Mouse (Mus musculus) hindlimb bud, embryonic 11.5 days (tissue): ENCODE data around the gene Lpin1.
A peak's percentile ranks its signal among the peaks of the same experiment; 100 is the strongest.

Source experiments
- DNase-seq: peaks from one replicate; pipeline ENCODE4 v3.0.0-alpha.2; 2012; ENCODE audit warnings: low read depth, low spot score; ENCODE audit errors: extremely low spot score

Gene Lpin1

GRCm38 (mm10) chr12:16610936-16611335 lies at the start of gene Lpin1:
TSS of gene Lpin1 (minus strand) at chr12:16610966.
- no peak for DNase-seq

- DNase-seq, result no peak
Observed at GRCm38 (mm10) chr12:16656906-16657875, 46.4 kb upstream of the Lpin1 start.

- no peak for DNase-seq
Observed at GRCm38 (mm10) chr12:16655604-16656003, 44.8 kb upstream of the Lpin1 start.

- DNase-seq, result peak; percentile 26
Observed at GRCm38 (mm10) chr12:16653332-16654093, 42.7 kb upstream of the Lpin1 start, which contains the start of gene Ntsr2. TSS of gene Ntsr2 (plus strand) at chr12:16653382.

GRCm38 (mm10) chr12:16649819-16650218 lies 39.1 kb upstream of the Lpin1 start:
- no peak for DNase-seq

- no peak for DNase-seq
Observed at GRCm38 (mm10) chr12:16648273-16648672, 37.5 kb upstream of the Lpin1 start.

- no peak for DNase-seq
Observed at GRCm38 (mm10) chr12:16646780-16647409, 36.1 kb upstream of the Lpin1 start.

GRCm38 (mm10) chr12:16644698-16645097 lies 33.9 kb upstream of the Lpin1 start:
- no peak for DNase-seq

- no peak for DNase-seq
Observed at GRCm38 (mm10) chr12:16643508-16644345, 33.0 kb upstream of the Lpin1 start.

- DNase-seq, result no peak
Observed at GRCm38 (mm10) chr12:16642000-16642399, 31.2 kb upstream of the Lpin1 start.

- no peak for DNase-seq
Observed at GRCm38 (mm10) chr12:16640075-16640474, 29.3 kb upstream of the Lpin1 start.

GRCm38 (mm10) chr12:16639078-16639771 lies 28.5 kb upstream of the Lpin1 start:
- DNase-seq, result no peak

GRCm38 (mm10) chr12:16635816-16636215 lies 25.1 kb upstream of the Lpin1 start:
- no peak for DNase-seq

GRCm38 (mm10) chr12:16634075-16634813 lies 23.5 kb upstream of the Lpin1 start:
- DNase-seq, result peak; percentile 31

- DNase-seq, result no peak
Observed at GRCm38 (mm10) chr12:16633235-16633634, 22.5 kb upstream of the Lpin1 start.

GRCm38 (mm10) chr12:16631423-16631822 lies 20.7 kb upstream of the Lpin1 start:
- no peak for DNase-seq

GRCm38 (mm10) chr12:16630866-16631185 lies 20.1 kb upstream of the Lpin1 start:
- DNase-seq, result no peak

- DNase-seq, result no peak
Observed at GRCm38 (mm10) chr12:16630152-16630865, 19.5 kb upstream of the Lpin1 start.

- no peak for DNase-seq
Observed at GRCm38 (mm10) chr12:16620230-16620629, 9.5 kb upstream of the Lpin1 start.
